Mouse (Mus musculus) mouse trophoblast stem cell (cell line): ENCODE data around the gene Gjc2.
"Not testable (repeated sequence)": the region's sequence is repeated elsewhere in the genome, so short reads cannot be mapped to it uniquely, and the experiment has no call there.

ENCODE experiments used
- in situ Hi-C, 2 experiments: fragments of 300-500 bp; cut with MseI, MboI; formaldehyde crosslinking; loops; 2 replicates in 1 of 2; 3 replicates in 1 of 2; pipeline ENCODE4 v1.15.1; 2025

Gjc2 gene

DNA sequence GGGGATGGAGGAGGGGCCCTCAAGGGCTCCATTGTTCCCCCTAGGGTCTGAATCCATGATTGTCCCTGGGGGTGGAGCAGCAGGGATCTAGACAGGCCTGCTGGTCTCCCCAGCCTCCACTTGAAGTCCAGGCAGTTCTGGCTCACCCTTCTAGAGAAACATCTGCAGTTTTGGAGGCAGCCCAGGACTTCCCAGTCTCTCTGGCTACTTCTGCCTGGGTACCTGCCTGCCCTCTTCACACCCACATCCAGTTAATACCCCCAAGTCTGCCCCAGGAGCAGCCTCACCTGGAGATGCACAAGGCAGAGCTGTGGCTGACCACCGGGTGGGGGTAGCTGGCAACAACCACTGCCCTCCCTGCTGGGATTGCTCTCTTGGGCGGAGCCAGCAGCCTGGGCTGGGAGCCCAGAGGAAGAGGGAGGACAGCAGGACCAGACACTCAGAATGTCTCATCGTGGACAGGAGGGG is at the start of gene Gjc2:
TSS of gene Gjc2 (minus strand) at position 350 of the 468 bp plus-strand sequence.
- in situ Hi-C loops: loop anchor here in 1 of 2 experiments (10.0 kb wide), 1 partner anchor 88 kb away; no protein-coding TSS in a partner anchor

DNA sequence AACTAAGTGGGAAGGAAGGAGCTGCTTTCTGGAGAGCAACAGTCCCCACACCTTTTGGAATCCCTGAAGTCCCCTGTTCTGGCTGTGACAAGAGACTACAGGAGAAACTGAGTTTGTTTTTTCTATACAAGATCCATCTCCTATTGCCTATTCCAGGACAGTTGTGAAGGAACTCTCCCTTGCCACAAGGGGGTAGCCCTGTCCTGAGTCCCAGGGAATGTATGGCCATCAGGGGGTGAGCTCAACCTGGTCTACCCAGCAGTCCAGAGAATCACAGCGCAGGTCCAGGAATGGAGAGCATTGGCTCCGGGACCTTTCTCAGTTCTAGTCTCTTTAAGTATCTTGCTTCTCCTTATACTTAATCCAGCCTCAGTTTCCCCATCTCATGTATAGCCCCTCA is 49.8 kb upstream of the Gjc2 start:
- in situ Hi-C loops: loop anchor here (5.0 to 10.0 kb wide), 2 partner anchors 65 to 252 kb away; no protein-coding TSS in a partner anchor

DNA sequence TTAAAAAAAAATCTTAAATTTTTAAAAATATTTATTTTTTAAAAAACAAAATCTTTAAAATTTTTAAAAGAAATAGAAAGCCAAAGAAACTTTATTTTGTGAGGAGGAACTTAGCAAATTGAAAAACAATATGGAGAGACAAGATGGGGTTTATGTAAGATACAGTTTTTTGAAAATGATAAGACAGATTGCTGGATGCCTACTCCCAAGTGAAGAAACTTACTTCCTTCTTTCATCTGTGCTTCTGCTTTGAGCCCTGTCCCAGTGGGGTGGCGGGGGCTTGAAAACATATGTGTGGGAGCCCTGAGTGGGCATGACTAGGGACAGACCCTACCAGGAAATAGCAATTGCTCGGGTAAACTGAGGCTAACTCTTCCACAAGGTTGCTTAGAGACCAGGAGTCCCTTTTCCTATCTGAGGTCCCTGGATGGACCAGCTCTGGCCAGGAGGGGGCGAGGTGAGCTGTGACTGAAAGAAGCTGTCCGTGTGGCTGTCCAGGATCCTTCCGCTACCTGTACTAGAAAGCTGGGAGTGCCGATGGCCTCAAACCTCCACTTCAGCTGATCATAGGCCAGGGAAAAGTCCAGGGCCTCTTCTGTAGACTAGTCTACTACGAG is 47.2 kb upstream of the Gjc2 start:
- in situ Hi-C loops: loop anchor here (5.0 to 10.0 kb wide), 2 partner anchors 67 to 255 kb away; no protein-coding TSS in a partner anchor

DNA sequence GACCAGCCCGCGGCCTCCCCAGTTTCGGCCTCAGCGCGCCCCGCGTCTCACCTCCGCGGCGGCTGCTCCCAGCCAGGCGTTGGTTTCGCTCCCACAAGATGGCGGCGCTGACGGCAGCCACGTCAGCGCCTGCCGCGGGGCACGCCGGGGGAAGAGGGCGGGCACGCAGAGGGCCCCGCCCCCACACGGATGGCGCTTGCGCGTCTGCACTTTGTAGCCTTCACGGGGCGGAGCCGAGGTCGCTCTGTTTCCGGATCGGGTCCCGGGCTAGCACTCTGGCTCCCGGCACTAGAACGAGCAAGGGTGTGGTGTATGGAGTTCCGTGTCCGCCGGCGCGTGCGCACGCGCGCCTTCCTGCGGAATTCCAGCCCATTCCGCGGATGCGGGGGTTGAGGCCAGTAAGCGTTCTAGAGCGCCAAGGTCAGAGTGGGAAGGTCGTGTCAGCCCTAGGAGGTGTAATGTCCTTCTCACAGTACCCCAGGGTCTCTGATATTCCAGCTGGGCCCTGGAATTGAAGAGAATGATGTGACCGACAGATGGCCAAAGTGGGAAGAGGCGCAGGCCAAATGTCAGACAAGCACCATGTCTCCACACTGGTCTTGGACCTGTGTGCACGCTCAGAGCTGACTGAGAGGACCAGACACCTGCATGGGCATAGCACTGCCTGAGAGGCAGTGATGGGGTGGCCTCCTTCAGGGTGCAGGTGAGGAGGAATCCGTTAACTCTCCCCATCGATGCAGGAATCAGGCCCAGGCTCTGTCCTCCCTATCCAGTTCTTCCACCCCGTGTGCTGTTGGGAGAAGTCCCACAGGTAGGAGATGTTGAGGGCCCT is 45.3 kb upstream of the Gjc2 start, which contains the start of gene Arf1:
TSS of gene Arf1 (minus strand) at position 149 of the 832 bp plus-strand sequence.
- in situ Hi-C loops: no loop called here

DNA sequence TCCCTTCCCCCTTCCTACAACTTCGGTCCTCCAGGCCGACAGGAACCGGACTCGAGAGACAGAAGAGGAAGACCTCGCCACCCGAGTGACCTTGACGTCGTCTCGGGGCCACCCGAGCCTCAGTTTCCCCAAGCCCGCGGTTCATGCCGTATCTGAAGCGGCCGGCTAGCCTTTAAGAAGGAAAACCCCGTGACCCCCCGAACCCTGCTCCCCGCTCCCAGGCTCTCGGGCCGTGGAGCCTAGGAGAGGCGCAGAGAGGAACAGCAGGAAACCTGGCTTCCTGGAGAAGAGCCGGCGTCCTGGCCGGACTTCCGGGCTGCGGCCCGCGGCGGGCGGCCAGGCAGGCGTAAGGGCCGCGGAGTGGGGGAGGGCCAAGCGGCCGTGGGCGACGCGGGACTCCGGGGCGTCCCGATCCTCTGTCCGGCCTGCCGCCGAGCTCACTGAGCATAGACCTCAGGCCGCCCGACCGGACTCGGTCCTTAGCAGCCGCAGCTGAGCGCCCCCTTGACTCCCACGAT is 44.6 kb upstream of the Gjc2 start:
- in situ Hi-C loops: no loop called here

DNA sequence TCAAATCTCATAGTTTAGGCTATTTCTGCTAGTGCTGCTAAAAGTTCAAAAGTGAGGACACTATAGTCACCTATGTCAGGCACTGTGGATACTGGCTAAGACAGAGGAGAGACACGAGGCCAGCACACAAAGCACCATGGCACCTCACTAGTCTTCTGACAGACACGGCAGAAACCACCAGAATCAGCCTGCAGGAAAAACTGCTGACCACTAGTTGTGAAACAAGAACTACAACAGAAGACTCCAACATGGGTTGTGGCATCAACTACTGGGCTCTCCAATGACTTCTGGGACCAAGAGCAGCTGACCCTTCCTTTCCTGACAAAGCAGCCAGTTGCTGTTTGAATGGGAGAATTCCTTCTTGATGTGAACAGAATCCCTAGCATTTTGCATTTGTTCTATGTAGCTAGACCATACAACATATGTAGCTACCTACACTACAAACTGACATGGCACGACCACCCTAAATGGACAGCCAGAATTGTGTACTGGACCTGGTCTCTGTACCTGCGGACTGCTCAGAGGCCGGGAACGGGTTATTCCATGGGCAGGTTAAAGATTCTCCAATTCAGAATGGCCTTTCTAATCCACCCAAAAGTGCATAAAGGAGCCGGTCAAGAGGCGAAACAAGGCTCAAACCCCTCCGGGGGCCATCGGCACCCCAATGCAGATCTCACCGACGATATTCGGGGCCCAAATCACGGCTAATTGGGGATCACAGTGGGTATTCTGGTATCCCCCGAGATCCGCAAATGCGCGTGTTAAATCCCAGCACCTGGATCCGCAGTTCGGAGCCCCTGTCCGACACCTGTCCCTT is 44.0 kb upstream of the Gjc2 start:
- in situ Hi-C loops: no loop called here

DNA sequence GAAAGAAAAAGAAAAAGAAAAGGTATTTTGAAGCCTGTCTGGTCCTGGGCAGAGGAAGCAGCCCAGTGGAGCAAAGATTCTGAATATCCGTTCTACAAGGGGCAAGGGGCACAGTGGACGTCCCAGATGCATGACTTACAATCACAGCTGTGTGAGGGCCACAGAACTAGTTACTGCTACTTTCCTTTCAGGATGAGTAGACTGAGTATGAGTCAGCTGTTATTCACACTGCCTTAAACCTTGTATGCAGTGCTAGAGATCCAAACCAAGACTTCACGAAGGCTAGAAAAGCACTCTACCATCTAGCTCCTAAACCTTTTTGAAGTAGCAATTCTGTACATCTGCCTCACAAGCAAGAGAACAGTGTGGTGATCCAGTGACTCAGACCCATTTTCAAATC is 43.2 kb upstream of the Gjc2 start:
- in situ Hi-C loops: no loop called here

DNA sequence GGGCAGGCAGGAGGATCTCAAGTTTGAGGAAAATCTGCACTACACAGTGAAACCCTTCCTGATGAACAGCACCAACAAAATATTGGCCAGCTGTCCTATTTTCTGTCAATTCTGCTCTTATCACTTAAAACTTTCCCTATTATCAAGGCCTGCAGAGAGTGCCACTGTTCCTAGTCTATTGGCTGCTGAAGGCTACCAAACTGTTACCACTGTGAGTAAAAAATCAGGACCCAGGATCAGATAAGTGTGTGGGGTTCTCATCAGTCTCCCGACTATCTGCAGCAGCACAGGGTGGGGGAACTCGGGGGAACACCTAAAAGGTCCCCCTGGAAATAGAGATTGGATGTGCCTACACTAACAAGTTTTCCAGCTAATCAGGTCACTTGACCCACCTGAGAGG is 42.2 kb upstream of the Gjc2 start:
- in situ Hi-C loops: no loop called here

DNA sequence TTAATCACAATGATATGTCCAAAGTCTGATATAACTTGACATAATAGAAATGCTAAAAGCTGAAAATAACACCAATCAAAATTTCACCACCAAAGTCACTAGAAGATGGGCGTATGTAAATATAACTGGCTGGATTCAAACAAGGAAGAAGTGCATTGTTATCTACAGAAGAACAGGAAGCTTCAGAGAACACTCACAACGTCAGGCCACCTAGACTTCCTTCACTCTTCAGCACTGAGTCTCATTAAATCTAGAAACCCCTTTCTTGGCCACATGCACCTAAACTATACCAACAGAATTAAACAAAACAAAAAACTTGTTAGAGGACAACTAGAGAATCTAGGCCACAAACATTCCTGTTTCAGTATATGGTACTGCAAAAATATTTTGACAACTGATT is 41.5 kb upstream of the Gjc2 start:
- in situ Hi-C loops: no loop called here

DNA sequence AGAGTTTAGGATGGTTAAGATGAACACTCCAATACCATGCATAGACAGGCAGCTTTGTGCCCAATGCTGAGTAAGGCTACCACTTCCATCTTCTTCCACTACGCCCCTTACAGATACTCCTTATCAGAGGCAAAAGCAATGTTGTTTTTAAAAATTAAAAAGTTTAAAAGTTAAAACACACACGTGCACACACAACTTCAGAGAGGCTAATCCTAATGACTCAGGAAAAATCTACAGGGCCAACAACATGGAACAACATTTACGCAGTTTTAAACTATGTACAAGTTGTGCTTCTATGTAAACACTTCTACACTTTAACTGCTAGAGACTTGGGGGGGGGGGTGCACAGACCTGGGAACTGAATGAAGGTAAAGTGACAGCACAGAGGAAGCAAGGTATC is 41.0 kb upstream of the Gjc2 start:
- in situ Hi-C loops: no loop called here

DNA sequence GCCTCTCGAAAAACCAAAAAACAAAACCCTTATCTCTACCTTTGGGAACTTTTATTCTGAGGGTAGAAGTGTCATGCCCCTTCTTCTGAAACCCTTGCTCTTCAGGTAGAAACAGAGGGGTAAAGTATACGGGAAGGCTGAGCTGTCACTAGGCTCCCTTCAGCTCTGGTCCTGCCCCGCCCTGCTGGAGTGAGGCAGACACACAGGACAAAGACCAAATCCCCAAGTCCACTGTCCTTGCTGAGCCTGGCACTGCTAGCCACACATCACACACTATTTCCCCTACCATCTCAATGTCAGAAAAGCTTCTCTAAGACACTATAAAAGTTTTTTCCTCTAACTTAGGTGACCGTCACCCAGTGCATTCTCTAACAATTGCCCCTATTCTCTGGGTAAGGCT is 39.3 kb upstream of the Gjc2 start:
- in situ Hi-C loops: no loop called here

DNA sequence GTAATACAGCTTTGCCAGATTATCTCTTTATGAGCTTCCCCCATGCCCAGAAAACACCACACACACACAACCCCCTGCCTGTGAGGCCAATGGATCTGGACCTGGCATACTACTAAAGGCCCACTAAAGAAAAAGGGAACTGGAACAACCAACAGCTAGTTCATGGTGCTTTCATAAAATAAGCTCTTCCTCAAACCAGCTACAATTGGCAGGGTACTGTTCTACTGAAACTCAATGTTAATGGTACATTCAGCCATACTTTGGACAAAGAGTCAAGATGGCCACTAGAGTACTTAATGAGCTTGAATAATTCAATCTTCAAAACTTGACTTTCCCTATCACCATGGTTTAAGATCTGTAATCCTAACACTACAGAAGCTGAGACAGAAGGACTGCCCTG is 38.6 kb upstream of the Gjc2 start:
- in situ Hi-C loops: no loop called here

DNA sequence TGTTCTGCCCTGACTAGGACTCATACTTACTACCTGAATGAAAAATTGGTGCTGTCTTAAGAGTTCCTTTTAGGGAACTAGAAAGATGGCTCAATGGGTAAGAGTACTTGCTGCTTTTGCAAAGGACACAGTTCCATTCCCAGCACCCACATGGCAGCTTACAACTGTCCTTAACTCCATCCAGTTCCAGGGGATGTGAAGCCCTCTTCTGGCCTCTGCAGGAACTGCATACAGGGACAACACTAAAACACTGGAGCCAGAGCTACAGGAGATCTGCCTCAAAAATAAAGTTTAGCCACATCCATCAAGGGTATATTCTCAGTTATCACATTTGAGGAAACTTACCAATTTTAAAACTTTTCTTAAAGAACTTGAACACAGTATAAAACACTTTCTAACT is 36.1 kb upstream of the Gjc2 start:
- in situ Hi-C loops: no loop called here

DNA sequence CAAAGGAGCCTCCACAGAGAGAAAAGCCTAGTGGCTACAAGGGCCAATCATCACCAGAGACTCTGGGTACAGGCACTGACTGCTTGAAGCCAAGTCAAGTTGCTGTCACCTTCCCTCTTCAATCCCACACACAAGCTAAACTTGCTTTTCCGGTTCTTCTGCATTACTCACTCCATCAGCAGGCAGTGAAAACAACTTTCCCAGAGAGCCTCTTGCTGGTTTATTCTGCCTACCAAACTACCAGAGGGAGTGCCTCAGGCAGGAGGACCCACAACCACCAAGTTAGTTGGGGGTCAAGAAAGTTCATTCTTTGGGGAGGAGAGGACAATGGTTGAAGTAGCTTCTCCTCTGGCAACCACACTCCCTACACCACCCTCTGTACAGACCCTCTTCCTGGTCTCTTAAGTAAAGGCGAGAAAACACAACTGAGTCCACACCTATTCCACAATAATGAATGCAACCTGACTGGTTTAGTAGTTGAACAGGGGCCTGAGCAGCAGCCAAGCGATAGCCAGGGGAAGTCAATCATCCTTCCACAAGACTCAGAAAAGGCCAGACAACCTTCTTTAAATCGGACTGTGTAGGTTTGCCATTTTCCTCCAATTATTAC is 35.5 kb upstream of the Gjc2 start:
- in situ Hi-C loops: no loop called here

DNA sequence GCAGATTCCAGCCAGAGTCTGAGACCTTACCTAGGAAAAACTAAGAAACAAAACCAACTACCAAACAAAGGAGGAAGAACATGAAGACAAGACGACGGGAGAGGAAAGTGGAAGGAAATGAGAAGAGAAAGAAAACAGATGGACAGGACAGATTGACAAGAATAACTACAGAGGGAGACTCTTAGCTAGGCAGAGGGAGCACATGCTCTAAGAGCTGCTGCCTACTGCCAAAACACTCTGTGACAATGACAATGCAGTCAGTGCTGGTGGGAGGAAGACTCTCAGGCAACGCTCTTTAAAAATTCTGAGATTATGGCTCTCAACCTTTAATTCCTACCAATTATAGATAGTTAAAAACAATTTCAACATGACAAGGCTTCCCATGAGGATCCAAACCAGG is 33.9 kb upstream of the Gjc2 start:
- in situ Hi-C loops: no loop called here

DNA sequence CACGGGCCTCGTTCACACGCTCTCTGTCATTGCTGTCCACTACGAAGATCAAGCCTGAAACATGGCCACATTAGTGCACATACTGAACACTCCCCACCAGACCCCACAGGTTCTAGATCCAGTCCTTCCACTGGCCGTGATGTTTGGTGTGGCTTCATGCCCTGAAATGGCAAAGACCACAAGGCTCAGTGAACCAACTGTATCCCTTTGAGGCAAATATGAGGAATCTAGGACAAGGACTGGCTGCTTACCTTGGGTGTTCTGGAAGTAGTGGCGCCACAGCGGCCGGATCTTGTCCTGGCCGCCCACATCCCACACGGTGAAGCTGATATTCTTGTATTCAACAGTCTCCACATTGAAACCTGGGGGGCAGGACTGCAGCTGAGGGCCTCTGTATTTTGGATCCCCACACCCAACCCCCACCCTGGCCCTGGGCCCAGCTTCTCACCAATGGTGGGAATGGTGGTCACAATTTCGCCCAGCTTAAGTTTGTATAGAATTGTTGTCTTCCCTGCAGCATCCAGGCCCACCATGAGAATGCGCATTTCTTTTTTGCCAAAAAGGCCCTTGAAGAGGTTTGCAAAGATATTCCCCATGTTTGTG is 30.0 kb upstream of the Gjc2 start:
- in situ Hi-C loops: no loop called here

DNA sequence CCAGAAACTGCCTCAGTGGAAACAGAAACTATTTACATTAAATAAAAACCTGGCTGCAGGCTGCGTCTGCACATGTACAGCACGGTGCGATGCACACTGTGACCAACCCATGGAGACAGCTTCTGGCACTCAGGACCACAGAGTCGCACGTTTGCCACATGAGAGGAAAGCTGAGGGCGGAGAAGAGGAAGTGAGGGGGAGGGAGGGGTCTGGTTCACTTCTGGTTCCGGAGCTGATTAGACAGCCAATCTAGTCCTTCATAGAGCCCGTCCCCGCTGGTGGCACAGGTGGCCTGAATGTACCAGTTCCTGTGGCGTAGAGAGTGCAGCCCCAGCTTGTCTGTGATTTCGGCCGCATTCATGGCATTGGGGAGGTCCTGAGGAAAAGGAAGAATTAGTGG is 29.3 kb upstream of the Gjc2 start:
- in situ Hi-C loops: not testable (repeated sequence)

DNA sequence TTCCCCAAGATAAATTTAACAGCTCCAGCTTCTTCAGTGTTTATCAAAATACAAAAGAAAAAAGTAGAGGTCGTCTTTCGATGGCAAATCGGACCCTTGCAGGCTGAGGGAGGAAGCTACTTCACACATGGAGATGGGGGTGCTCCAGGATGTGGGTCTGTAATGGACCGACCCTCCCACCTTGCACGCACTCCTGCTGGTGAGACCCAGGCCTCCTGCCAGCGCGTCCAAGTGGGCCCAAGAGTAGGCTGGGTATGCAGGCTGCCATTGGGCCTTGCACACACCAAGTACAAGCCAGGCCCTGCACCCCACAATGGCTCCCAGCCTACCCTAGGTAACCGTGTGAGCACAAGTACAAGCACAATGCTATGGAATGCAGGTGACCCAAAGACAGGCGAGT is 28.5 kb upstream of the Gjc2 start:
- in situ Hi-C loops: not testable (repeated sequence)

DNA sequence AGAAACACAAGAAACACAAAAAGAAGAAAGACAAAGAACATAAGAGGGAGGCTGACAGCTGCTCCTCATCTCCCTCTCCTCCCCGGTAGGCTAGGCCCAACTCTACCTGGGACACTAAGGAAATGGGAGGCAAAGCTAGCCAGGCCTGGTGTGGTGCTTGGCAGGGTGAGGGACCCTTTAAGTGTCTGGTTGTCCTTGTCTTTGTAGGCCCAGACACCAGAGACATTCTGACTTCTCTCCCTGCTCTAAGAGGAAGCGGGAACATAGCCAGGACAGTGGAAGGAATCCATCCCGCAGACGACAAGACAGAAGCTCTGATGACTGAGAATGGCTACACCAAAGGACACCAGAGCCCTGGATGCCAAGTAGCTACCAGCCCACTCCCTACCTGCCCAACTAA is 27.0 kb upstream of the Gjc2 start:
- in situ Hi-C loops: no loop called here

DNA sequence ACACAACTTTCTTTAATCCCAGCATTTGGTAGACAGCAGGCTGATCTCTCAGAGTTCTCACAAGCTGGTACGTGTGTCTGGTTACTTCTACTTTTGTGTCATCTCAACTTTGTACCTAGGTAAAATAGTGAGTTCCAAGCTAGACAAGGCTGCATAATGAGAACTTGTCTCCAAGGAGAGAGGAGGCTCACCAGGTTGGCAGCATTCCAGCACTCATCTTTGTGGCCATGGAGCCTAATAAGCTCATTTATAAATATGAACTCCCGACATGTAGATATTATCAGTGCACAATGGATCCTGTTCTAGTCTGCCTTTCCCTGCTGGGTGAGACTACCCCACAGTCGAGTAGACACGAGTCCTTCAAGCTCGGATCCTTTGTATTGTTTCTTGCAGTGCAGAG is 26.6 kb upstream of the Gjc2 start:
- in situ Hi-C loops: no loop called here

DNA sequence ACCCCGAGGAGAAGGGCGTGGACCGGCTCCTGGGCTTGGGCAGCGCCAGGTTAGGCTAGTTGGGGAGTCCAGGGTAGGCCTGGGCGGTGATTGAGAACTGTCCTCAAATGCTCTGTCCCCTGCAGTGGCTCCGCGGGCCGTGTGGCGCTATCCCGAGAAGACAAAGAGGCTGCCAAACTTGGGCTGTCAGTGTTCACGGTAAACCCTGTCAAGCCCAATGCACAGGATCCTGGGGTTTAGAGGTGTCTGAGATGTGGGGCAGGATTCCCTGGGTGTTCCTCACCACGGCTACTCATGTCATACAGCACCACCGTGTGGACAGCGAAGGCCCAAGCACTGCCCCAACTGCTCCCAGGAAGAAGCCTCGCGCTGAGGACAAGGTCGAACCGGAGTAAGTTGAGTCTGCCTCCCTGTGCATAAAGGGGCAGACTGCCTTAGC is 26.0 kb upstream of the Gjc2 start:
- in situ Hi-C loops: no loop called here
